Mouse (Mus musculus) left cerebral cortex, adult 18-20 months (tissue): ENCODE results near the gene Gatd1. TPM values are rescaled to one million over a fixed set of nuclear protein-coding genes. Genes with fewer than 3 reads are reported as not detected.
A peak's percentile ranks its signal among the peaks of the same experiment; 100 is the strongest.
"Not testable (repeated sequence)": the region's sequence is repeated elsewhere in the genome, so short reads cannot be mapped to it uniquely, and the experiment has no call there.

ENCODE experiments used
- DNase-seq, 2 experiments: peaks; one replicate each; pipeline ENCODE4 v3.0.0; 2021 to 2022; ENCODE audit warnings: low spot score in 2 of 2, mixed read lengths in 1 of 2
- total RNA-seq, 2 experiments: library from RNA; stranded (reverse); gene quantifications; 2 replicates each; pipeline ENCODE4 v1.2.3; 2021

The Gatd1 gene
- total RNA-seq, 2 experiments from 2014 or later, result 40.4 to 45.1 TPM

- no peak for DNase-seq
Measured at GRCm38 (mm10) chr7:141429840-141430584, 16.1 kb upstream of the Gatd1 start.

GRCm38 (mm10) chr7:141429310-141429709 is 15.4 kb upstream of the Gatd1 start, which contains the start of gene Cend1:
TSS of gene Cend1 (minus strand) at chr7:141429491.
- peak; percentile 92 to 94 for DNase-seq

- no peak for DNase-seq
Measured at GRCm38 (mm10) chr7:141428701-141429100, 14.8 kb upstream of the Gatd1 start.

- DNase-seq, result no peak
Measured at GRCm38 (mm10) chr7:141426948-141427730, 13.2 kb upstream of the Gatd1 start.

GRCm38 (mm10) chr7:141423811-141424210 is 9.9 kb upstream of the Gatd1 start:
- DNase-seq, result no peak

- DNase-seq, result no peak
Measured at GRCm38 (mm10) chr7:141420030-141420702, 6.2 kb upstream of the Gatd1 start.

GRCm38 (mm10) chr7:141418970-141419369 is 5.0 kb upstream of the Gatd1 start:
- no peak for DNase-seq

- no peak for DNase-seq
Measured at GRCm38 (mm10) chr7:141417731-141418681, 4.1 kb upstream of the Gatd1 start.

GRCm38 (mm10) chr7:141416144-141416841 is 2.4 kb upstream of the Gatd1 start:
- DNase-seq, result no peak

- no peak for DNase-seq
Measured at GRCm38 (mm10) chr7:141413331-141413730, 605 bp downstream of the Gatd1 start.

GRCm38 (mm10) chr7:141411667-141412066 is 2.3 kb downstream of the Gatd1 start:
- DNase-seq, result no peak

- no peak for DNase-seq
Measured at GRCm38 (mm10) chr7:141410631-141411030, 3.3 kb downstream of the Gatd1 start.

GRCm38 (mm10) chr7:141408833-141409232 is 5.1 kb downstream of the Gatd1 start:
- DNase-seq, result peak; percentile 89 to 92

- DNase-seq, result not testable (repeated sequence)
Measured at GRCm38 (mm10) chr7:141407670-141408069, 6.3 kb downstream of the Gatd1 start.

- no peak for DNase-seq
Measured at GRCm38 (mm10) chr7:141405466-141405865, 8.5 kb downstream of the Gatd1 start.

- peak in 1 of 2 experiments; percentile 46 for DNase-seq
Measured at GRCm38 (mm10) chr7:141403305-141403704, 10.6 kb downstream of the Gatd1 start.

- DNase-seq, result no peak
Measured at GRCm38 (mm10) chr7:141395348-141395747, 18.6 kb downstream of the Gatd1 start.

- peak; percentile 24 to 52 for DNase-seq
Measured at GRCm38 (mm10) chr7:141394771-141395170, 19.2 kb downstream of the Gatd1 start.

- DNase-seq, result no peak
Measured at GRCm38 (mm10) chr7:141394158-141394557, 19.8 kb downstream of the Gatd1 start.
